Mouse (Mus musculus): Measurements from ENCODE around the gene Mettl3. TPM values are rescaled to one million over a fixed set of nuclear protein-coding genes. Genes with fewer than 3 reads are reported as not detected.
"Not testable (repeated sequence)": the region's sequence is repeated elsewhere in the genome, so short reads cannot be mapped to it uniquely, and the experiment has no call there.

Gene Mettl3
- polyA plus RNA-seq, 1 experiment from 2014 or later = 20.6 TPM

- Histone ChIP-seq H3K9ac (peak overlapping the region; percentile 60), H3K27ac (no peak overlapping the region; the same call in 1 of the 2 replicates), H3K36me3 (peaks cover 8% of the 10 kb centered on the region; the same call in 1 of the 2 replicates), H3K27me3 (peaks cover 51% of the 10 kb centered on the region), H3K4me3 (replicated peaks) (peak overlapping the region; percentile 63), H3K9me3 (replicated peaks) (no peaks in the 10 kb centered on the region), H3K4me1 (replicated peaks) (peaks cover 24% of the 10 kb centered on the region), H3K4me2 (peak overlapping the region; percentile 81)
- no peak for DNase-seq
- under 1% methylated on average over 37 of the region's 41 CpGs for WGBS (ENCODE audit: insufficient replicate concordance)
- ATAC-seq (ENCODE audit: low read depth) = peak; percentile 66
These were observed 11.0 kb upstream of the Mettl3 start for GRCm38 (mm10) chr14:52315792-52316440.

GRCm38 (mm10) chr14:52315283-52315780, 10.4 kb upstream of the Mettl3 start:
- Histone ChIP-seq H3K9me3 (replicated peaks) (no peaks in the 10 kb centered on the region), H3K4me1 (replicated peaks) (peaks cover 24% of the 10 kb centered on the region), H3K36me3 (peaks cover 10% of the 10 kb centered on the region; the same call in 1 of the 2 replicates), H3K27ac (no peak overlapping the region), H3K9ac (peak overlapping the region; percentile 60), H3K4me3 (replicated peaks) (peak overlapping the region; percentile 63), H3K4me2 (peak overlapping the region; percentile 81), H3K27me3 (peaks cover 51% of the 10 kb centered on the region)
- DNase-seq (no peak), ATAC-seq (ENCODE audit: low read depth) (0 out of 2 replicates have a peak, but pooled peaks have one; percentile 4)
- WGBS (ENCODE audit: insufficient replicate concordance) = 8% methylated on average over 17 of the region's 17 CpGs

- no peak for DNase-seq
- Histone ChIP-seq H3K9me3 (replicated peaks) (no peaks in the 10 kb centered on the region), H3K4me2 (peak overlapping the region; percentile 81), H3K27ac (no peak overlapping the region), H3K9ac (no peak overlapping the region), H3K27me3 (peaks cover 51% of the 10 kb centered on the region), H3K4me1 (replicated peaks) (peaks cover 24% of the 10 kb centered on the region), H3K36me3 (peaks cover 10% of the 10 kb centered on the region; the same call in 1 of the 2 replicates), H3K4me3 (replicated peaks) (peak overlapping the region; percentile 63)
- ATAC-seq (ENCODE audit: low read depth) = no peak
- 40% methylated on average over 8 of the region's 8 CpGs for WGBS (ENCODE audit: insufficient replicate concordance)
These were observed 9.9 kb upstream of the Mettl3 start for GRCm38 (mm10) chr14:52314808-52315150.

- ATAC-seq (ENCODE audit: low read depth) (no peak), DNase-seq (no peak)
- H3K4me3 ChIP-seq (replicated peaks) = peak overlapping the region; percentile 63; the same call in 1 of the 2 replicates
These were observed 9.2 kb upstream of the Mettl3 start for GRCm38 (mm10) chr14:52313931-52314807.

GRCm38 (mm10) chr14:52310906-52311305, 6.0 kb upstream of the Mettl3 start:
- Histone ChIP-seq H3K27ac (no peak overlapping the region), H3K4me3 (replicated peaks) (no peak overlapping the region), H3K36me3 (peaks cover 10% of the 10 kb centered on the region; the same call in 1 of the 2 replicates), H3K4me1 (replicated peaks) (peaks cover 48% of the 10 kb centered on the region), H3K4me2 (no peak overlapping the region), H3K27me3 (peaks cover 32% of the 10 kb centered on the region), H3K9ac (no peak overlapping the region), H3K9me3 (replicated peaks) (no peaks in the 10 kb centered on the region)
- WGBS (ENCODE audit: insufficient replicate concordance) = 53% methylated on average over 2 of the region's 2 CpGs
- DNase-seq = no peak
- ATAC-seq (ENCODE audit: low read depth) = no peak

More at GRCm38 (mm10) chr14:52313931-52314807, 9.2 kb upstream of the Mettl3 start:
- Histone ChIP-seq H3K27ac (no peak overlapping the region), H3K36me3 (peaks cover 10% of the 10 kb centered on the region; the same call in 1 of the 2 replicates), H3K27me3 (peaks cover 51% of the 10 kb centered on the region), H3K4me1 (replicated peaks) (peaks cover 26% of the 10 kb centered on the region), H3K4me2 (peak overlapping the region; percentile 81), H3K9ac (no peak overlapping the region), H3K9me3 (replicated peaks) (no peaks in the 10 kb centered on the region)
- 57% methylated on average over 26 of the region's 26 CpGs for WGBS (ENCODE audit: insufficient replicate concordance)

GRCm38 (mm10) chr14:52310343-52310742, 5.4 kb upstream of the Mettl3 start:
- H3K9me3 ChIP-seq (replicated peaks); H3K9ac ChIP-seq; ATAC-seq (ENCODE audit: low read depth); H3K27ac ChIP-seq; H3K4me2 ChIP-seq; H3K4me3 ChIP-seq (replicated peaks); DNase-seq: not testable (repeated sequence)
- Histone ChIP-seq H3K27me3 (peaks cover 27% of the 10 kb centered on the region), H3K4me1 (replicated peaks) (peaks cover 47% of the 10 kb centered on the region), H3K36me3 (peaks cover 10% of the 10 kb centered on the region; the same call in 1 of the 2 replicates)
- WGBS (ENCODE audit: insufficient replicate concordance) = 77% methylated on average over 6 of the region's 6 CpGs

GRCm38 (mm10) chr14:52306100-52306499, 1.2 kb upstream of the Mettl3 start:
- H3K4me3 ChIP-seq (replicated peaks) = peak overlapping the region; percentile 80; the same call in 1 of the 2 replicates
- no peaks in the 10 kb centered on the region for H3K27me3 ChIP-seq
- peaks cover 2% of the 10 kb centered on the region; the same call in 1 of the 2 replicates for H3K36me3 ChIP-seq
- H3K9ac ChIP-seq = peak overlapping the region; percentile 41; the same call in 1 of the 2 replicates
- peak overlapping the region; percentile 88 for H3K4me2 ChIP-seq
- H3K4me1 ChIP-seq (replicated peaks) = peaks cover 51% of the 10 kb centered on the region
- DNase-seq (peak; percentile 24), ATAC-seq (ENCODE audit: low read depth) (peak; percentile 33)
- H3K27ac ChIP-seq = peak overlapping the region; percentile 93
- H3K9me3 ChIP-seq (replicated peaks) = no peaks in the 10 kb centered on the region
- WGBS (ENCODE audit: insufficient replicate concordance) = 71% methylated on average over 2 of the region's 2 CpGs

GRCm38 (mm10) chr14:52303517-52303916, 1.4 kb downstream of the Mettl3 start:
- H3K9me3 ChIP-seq (replicated peaks); ATAC-seq (ENCODE audit: low read depth); H3K9ac ChIP-seq; H3K27me3 ChIP-seq; H3K27ac ChIP-seq; DNase-seq: not testable (repeated sequence)
- 86% methylated on average over 3 of the region's 3 CpGs for WGBS (ENCODE audit: insufficient replicate concordance)
- peaks cover 43% of the 10 kb centered on the region for H3K4me1 ChIP-seq (replicated peaks)
- H3K4me3 ChIP-seq (replicated peaks) = peak overlapping the region; percentile 80; the same call in 1 of the 2 replicates
- H3K36me3 ChIP-seq = peaks cover 19% of the 10 kb centered on the region
- peak overlapping the region; percentile 88 for H3K4me2 ChIP-seq

GRCm38 (mm10) chr14:52295558-52296264, 9.2 kb downstream of the Mettl3 start:
- Histone ChIP-seq H3K4me3 (replicated peaks) (no peak overlapping the region), H3K27me3 (no peaks in the 10 kb centered on the region), H3K36me3 (peaks cover 91% of the 10 kb centered on the region), H3K4me1 (replicated peaks) (no peaks in the 10 kb centered on the region), H3K9me3 (replicated peaks) (no peaks in the 10 kb centered on the region), H3K9ac (no peak overlapping the region), H3K4me2 (no peak overlapping the region), H3K27ac (no peak overlapping the region)
- 64% methylated on average over 6 of the region's 6 CpGs for WGBS (ENCODE audit: insufficient replicate concordance)
- ATAC-seq (ENCODE audit: low read depth) (no peak), DNase-seq (no peak)

- Histone ChIP-seq H3K27me3 (no peaks in the 10 kb centered on the region), H3K9ac (no peak overlapping the region), H3K27ac (no peak overlapping the region), H3K4me3 (replicated peaks) (no peak overlapping the region), H3K4me2 (no peak overlapping the region), H3K4me1 (replicated peaks) (peaks cover 29% of the 10 kb centered on the region), H3K9me3 (replicated peaks) (no peaks in the 10 kb centered on the region), H3K36me3 (peaks cover 45% of the 10 kb centered on the region)
- ATAC-seq (ENCODE audit: low read depth) (no peak), DNase-seq (no peak)
- WGBS (ENCODE audit: insufficient replicate concordance) = 62% methylated on average over 3 of the region's 3 CpGs
These were observed 20.7 kb downstream of the Mettl3 start for GRCm38 (mm10) chr14:52284191-52284590.
